Mouse (Mus musculus): ENCODE measurements around the gene Ak4. TPM values are rescaled to one million over a fixed set of nuclear protein-coding genes. Genes with fewer than 3 reads are reported as not detected.

Ak4 gene
- polyA plus RNA-seq, 1 experiment from 2014 or later = 5.3 TPM

- no peaks in the 10 kb centered on the region for H3K4me1 ChIP-seq (ENCODE audit: insufficient read depth, low read depth, low read length)
- H3K4me3 ChIP-seq (ENCODE audit: low read depth, low read length) = no peak overlapping the region
- H3K27me3 ChIP-seq (replicated peaks; ENCODE audit: insufficient read depth, low read length) = no peaks in the 10 kb centered on the region
- no peaks in the 10 kb centered on the region for H3K9me3 ChIP-seq (ENCODE audit: low read length)
- WGBS = 43% methylated on average over 7 of the region's 7 CpGs
- H3K27ac ChIP-seq (ENCODE audit: low read length) = peak overlapping the region; percentile 55; the same call in 1 of the 2 replicates
- ATAC-seq = peak; percentile 46
- no peak overlapping the region for H3K9ac ChIP-seq (replicated peaks; ENCODE audit: low read depth)
- H3K4me2 ChIP-seq (replicated peaks; ENCODE audit: low read depth, low read length) = no peak overlapping the region
- no peaks in the 10 kb centered on the region for H3K36me3 ChIP-seq (ENCODE audit: insufficient read depth, low read length)
- peak; percentile 58 for DNase-seq (ENCODE audit: low spot score)
- no peak for TF ChIP-seq CTCF (IDR thresholded peaks at IDR 0.05)
- peak; percentile 86 for TF ChIP-seq EP300 (IDR thresholded peaks at IDR 0.05)
Measured at GRCm38 (mm10) chr4:101449344-101449743, 30.3 kb downstream of the Ak4 start.

- ATAC-seq (peak; percentile 75), DNase-seq (ENCODE audit: low spot score) (peak; percentile 50)
- no peaks in the 10 kb centered on the region for H3K9me3 ChIP-seq (ENCODE audit: low read length)
- no peaks in the 10 kb centered on the region for H3K36me3 ChIP-seq (ENCODE audit: insufficient read depth, low read length)
- TF ChIP-seq EP300 (IDR thresholded peaks at IDR 0.05) (0 out of 2 replicates have a peak, but pooled peaks have one; percentile 20), CTCF (IDR thresholded peaks at IDR 0.05) (no peak)
- H3K27ac ChIP-seq (ENCODE audit: low read length) = peak overlapping the region; percentile 55
- WGBS = 74% methylated on average over 20 of the region's 20 CpGs
- no peak overlapping the region for H3K4me3 ChIP-seq (ENCODE audit: low read depth, low read length)
- no peaks in the 10 kb centered on the region for H3K4me1 ChIP-seq (ENCODE audit: insufficient read depth, low read depth, low read length)
- H3K4me2 ChIP-seq (replicated peaks; ENCODE audit: low read depth, low read length) = no peak overlapping the region
- H3K27me3 ChIP-seq (replicated peaks; ENCODE audit: insufficient read depth, low read length) = no peaks in the 10 kb centered on the region
- no peak overlapping the region for H3K9ac ChIP-seq (replicated peaks; ENCODE audit: low read depth)
Measured at GRCm38 (mm10) chr4:101450150-101450780, 31.2 kb downstream of the Ak4 start.

GRCm38 (mm10) chr4:101451089-101451488, 32.0 kb downstream of the Ak4 start:
- Histone ChIP-seq H3K4me3 (ENCODE audit: low read depth, low read length) (no peak overlapping the region), H3K9ac (replicated peaks; ENCODE audit: low read depth) (no peak overlapping the region)

GRCm38 (mm10) chr4:101452829-101453228, 33.8 kb downstream of the Ak4 start:
- Histone ChIP-seq H3K27ac (ENCODE audit: low read length) (no peak overlapping the region), H3K27me3 (replicated peaks; ENCODE audit: insufficient read depth, low read length) (no peaks in the 10 kb centered on the region), H3K4me3 (ENCODE audit: low read depth, low read length) (no peak overlapping the region), H3K9me3 (ENCODE audit: low read length) (no peaks in the 10 kb centered on the region), H3K9ac (replicated peaks; ENCODE audit: low read depth) (no peak overlapping the region), H3K4me2 (replicated peaks; ENCODE audit: low read depth, low read length) (no peak overlapping the region), H3K4me1 (ENCODE audit: insufficient read depth, low read depth, low read length) (no peaks in the 10 kb centered on the region), H3K36me3 (ENCODE audit: insufficient read depth, low read length) (no peaks in the 10 kb centered on the region)
- DNase-seq (ENCODE audit: low spot score) (no peak), ATAC-seq (no peak)
- TF ChIP-seq CTCF (IDR thresholded peaks at IDR 0.05) (no peak), EP300 (IDR thresholded peaks at IDR 0.05) (no peak)
- WGBS = 87% methylated on average over 9 of the region's 9 CpGs

More at GRCm38 (mm10) chr4:101451089-101451488, 32.0 kb downstream of the Ak4 start:
- Histone ChIP-seq H3K4me2 (replicated peaks; ENCODE audit: low read depth, low read length) (no peak overlapping the region), H3K27ac (ENCODE audit: low read length) (no peak overlapping the region), H3K36me3 (ENCODE audit: insufficient read depth, low read length) (no peaks in the 10 kb centered on the region), H3K4me1 (ENCODE audit: insufficient read depth, low read depth, low read length) (no peaks in the 10 kb centered on the region), H3K27me3 (replicated peaks; ENCODE audit: insufficient read depth, low read length) (no peaks in the 10 kb centered on the region), H3K9me3 (ENCODE audit: low read length) (no peaks in the 10 kb centered on the region)
- ATAC-seq (peak; percentile 10; the same call in 1 of the 2 replicates), DNase-seq (ENCODE audit: low spot score) (no peak)
- WGBS = 71% methylated on average over 4 of the region's 4 CpGs
- TF ChIP-seq EP300 (IDR thresholded peaks at IDR 0.05) (no peak), CTCF (IDR thresholded peaks at IDR 0.05) (no peak)

GRCm38 (mm10) chr4:101457176-101457575, 38.1 kb downstream of the Ak4 start:
- DNase-seq (ENCODE audit: low spot score) = no peak

GRCm38 (mm10) chr4:101458341-101458740, 39.3 kb downstream of the Ak4 start:
- Histone ChIP-seq H3K27ac (ENCODE audit: low read length) (no peak overlapping the region), H3K9ac (replicated peaks; ENCODE audit: low read depth) (no peak overlapping the region), H3K4me2 (replicated peaks; ENCODE audit: low read depth, low read length) (no peak overlapping the region), H3K27me3 (replicated peaks; ENCODE audit: insufficient read depth, low read length) (no peaks in the 10 kb centered on the region), H3K9me3 (ENCODE audit: low read length) (no peaks in the 10 kb centered on the region), H3K4me3 (ENCODE audit: low read depth, low read length) (no peak overlapping the region), H3K36me3 (ENCODE audit: insufficient read depth, low read length) (no peaks in the 10 kb centered on the region), H3K4me1 (ENCODE audit: insufficient read depth, low read depth, low read length) (no peaks in the 10 kb centered on the region)
- 27% methylated on average over 2 of the region's 2 CpGs for WGBS
- DNase-seq (ENCODE audit: low spot score) (peak; percentile 63), ATAC-seq (peak; percentile 16; the same call in 1 of the 2 replicates)
- TF ChIP-seq CTCF (IDR thresholded peaks at IDR 0.05) = peak; percentile 77
- TF ChIP-seq EP300 (IDR thresholded peaks at IDR 0.05) = no peak

More at GRCm38 (mm10) chr4:101457176-101457575, 38.1 kb downstream of the Ak4 start:
- no peaks in the 10 kb centered on the region for H3K4me1 ChIP-seq (ENCODE audit: insufficient read depth, low read depth, low read length)
- TF ChIP-seq CTCF (IDR thresholded peaks at IDR 0.05) (no peak), EP300 (IDR thresholded peaks at IDR 0.05) (no peak)
- H3K36me3 ChIP-seq (ENCODE audit: insufficient read depth, low read length) = no peaks in the 10 kb centered on the region
- no peaks in the 10 kb centered on the region for H3K27me3 ChIP-seq (replicated peaks; ENCODE audit: insufficient read depth, low read length)
- H3K27ac ChIP-seq (ENCODE audit: low read length) = no peak overlapping the region
- H3K9ac ChIP-seq (replicated peaks; ENCODE audit: low read depth) = no peak overlapping the region
- WGBS = 90% methylated on average over 8 of the region's 8 CpGs
- no peaks in the 10 kb centered on the region for H3K9me3 ChIP-seq (ENCODE audit: low read length)
- H3K4me2 ChIP-seq (replicated peaks; ENCODE audit: low read depth, low read length) = no peak overlapping the region
- H3K4me3 ChIP-seq (ENCODE audit: low read depth, low read length) = no peak overlapping the region
- ATAC-seq = no peak
